Mouse (Mus musculus): ENCODE data around the gene Ppargc1a. TPM values are rescaled to one million over a fixed set of nuclear protein-coding genes. Genes with fewer than 3 reads are reported as not detected.

Ppargc1a gene
- polyA plus RNA-seq, 1 experiment from 2014 or later: 15.0 TPM

- Histone ChIP-seq H3K27ac (ENCODE audit: low read length) (no peak overlapping the region), H3K9ac (ENCODE audit: low read depth, low read length) (no peak overlapping the region), H3K4me2 (ENCODE audit: low read length) (no peak overlapping the region), H3K9me3 (replicated peaks; ENCODE audit: control insufficient read depth, low read length, poor library complexity, severe bottlenecking) (no peaks in the 10 kb centered on the region), H3K36me3 (ENCODE audit: control insufficient read depth, insufficient read depth, low read length) (no peaks in the 10 kb centered on the region), H3K4me3 (ENCODE audit: low read depth, low read length) (no peak overlapping the region), H3K27me3 (ENCODE audit: control insufficient read depth, insufficient read depth, low read depth, low read length) (no peaks in the 10 kb centered on the region), H3K4me1 (ENCODE audit: control insufficient read depth, insufficient read depth, low read length) (0 out of 2 replicates have a peak, but pooled peaks cover 2% of the 10 kb centered on the region)
- ATAC-seq: no peak
- 86% methylated on average over 1 of the region's 1 CpGs for WGBS
Measured at GRCm38 (mm10) chr5:51531286-51531685, 36.2 kb downstream of the Ppargc1a start.

GRCm38 (mm10) chr5:51529444-51529843 is 38.1 kb downstream of the Ppargc1a start:
- WGBS: 59% methylated on average over 2 of the region's 2 CpGs
- no peak for ATAC-seq
- Histone ChIP-seq H3K36me3 (ENCODE audit: control insufficient read depth, insufficient read depth, low read length) (no peaks in the 10 kb centered on the region), H3K9ac (ENCODE audit: low read depth, low read length) (no peak overlapping the region), H3K9me3 (replicated peaks; ENCODE audit: control insufficient read depth, low read length, poor library complexity, severe bottlenecking) (no peaks in the 10 kb centered on the region), H3K27ac (ENCODE audit: low read length) (no peak overlapping the region), H3K4me2 (ENCODE audit: low read length) (no peak overlapping the region), H3K4me1 (ENCODE audit: control insufficient read depth, insufficient read depth, low read length) (0 out of 2 replicates have a peak, but pooled peaks cover 2% of the 10 kb centered on the region), H3K27me3 (ENCODE audit: control insufficient read depth, insufficient read depth, low read depth, low read length) (no peaks in the 10 kb centered on the region), H3K4me3 (ENCODE audit: low read depth, low read length) (no peak overlapping the region)

- Histone ChIP-seq H3K4me1 (ENCODE audit: control insufficient read depth, insufficient read depth, low read length) (0 out of 2 replicates have a peak, but pooled peaks cover 2% of the 10 kb centered on the region), H3K27me3 (ENCODE audit: control insufficient read depth, insufficient read depth, low read depth, low read length) (no peaks in the 10 kb centered on the region), H3K4me2 (ENCODE audit: low read length) (no peak overlapping the region), H3K36me3 (ENCODE audit: control insufficient read depth, insufficient read depth, low read length) (no peaks in the 10 kb centered on the region), H3K4me3 (ENCODE audit: low read depth, low read length) (no peak overlapping the region), H3K9me3 (replicated peaks; ENCODE audit: control insufficient read depth, low read length, poor library complexity, severe bottlenecking) (no peaks in the 10 kb centered on the region), H3K27ac (ENCODE audit: low read length) (no peak overlapping the region), H3K9ac (ENCODE audit: low read depth, low read length) (no peak overlapping the region)
- ATAC-seq: no peak
Measured at GRCm38 (mm10) chr5:51528165-51528498, 39.4 kb downstream of the Ppargc1a start.

- Histone ChIP-seq H3K27me3 (ENCODE audit: control insufficient read depth, insufficient read depth, low read depth, low read length) (no peaks in the 10 kb centered on the region), H3K36me3 (ENCODE audit: control insufficient read depth, insufficient read depth, low read length) (no peaks in the 10 kb centered on the region), H3K27ac (ENCODE audit: low read length) (no peak overlapping the region), H3K4me3 (ENCODE audit: low read depth, low read length) (no peak overlapping the region), H3K4me2 (ENCODE audit: low read length) (no peak overlapping the region), H3K9me3 (replicated peaks; ENCODE audit: control insufficient read depth, low read length, poor library complexity, severe bottlenecking) (no peaks in the 10 kb centered on the region), H3K4me1 (ENCODE audit: control insufficient read depth, insufficient read depth, low read length) (0 out of 2 replicates have a peak, but pooled peaks cover 2% of the 10 kb centered on the region), H3K9ac (ENCODE audit: low read depth, low read length) (no peak overlapping the region)
- WGBS: 84% methylated on average over 5 of the region's 5 CpGs
- ATAC-seq: no peak
Measured at GRCm38 (mm10) chr5:51527498-51528164, 39.9 kb downstream of the Ppargc1a start.

GRCm38 (mm10) chr5:51525858-51526257 is 41.7 kb downstream of the Ppargc1a start:
- ATAC-seq: no peak
- no peaks in the 10 kb centered on the region for H3K27me3 ChIP-seq (ENCODE audit: control insufficient read depth, insufficient read depth, low read depth, low read length)
- no peaks in the 10 kb centered on the region for H3K36me3 ChIP-seq (ENCODE audit: control insufficient read depth, insufficient read depth, low read length)
- no peak overlapping the region for H3K4me3 ChIP-seq (ENCODE audit: low read depth, low read length)
- H3K9ac ChIP-seq (ENCODE audit: low read depth, low read length): no peak overlapping the region
- H3K9me3 ChIP-seq (replicated peaks; ENCODE audit: control insufficient read depth, low read length, poor library complexity, severe bottlenecking): no peaks in the 10 kb centered on the region
- WGBS: 86% methylated on average over 2 of the region's 2 CpGs
- 0 out of 2 replicates have a peak, but pooled peaks cover 2% of the 10 kb centered on the region for H3K4me1 ChIP-seq (ENCODE audit: control insufficient read depth, insufficient read depth, low read length)
- no peak overlapping the region for H3K27ac ChIP-seq (ENCODE audit: low read length)
- no peak overlapping the region for H3K4me2 ChIP-seq (ENCODE audit: low read length)

GRCm38 (mm10) chr5:51520807-51521206 is 46.7 kb downstream of the Ppargc1a start:
- H3K36me3 ChIP-seq (ENCODE audit: control insufficient read depth, insufficient read depth, low read length): no peaks in the 10 kb centered on the region
- no peak overlapping the region for H3K27ac ChIP-seq (ENCODE audit: low read length)
- H3K4me1 ChIP-seq (ENCODE audit: control insufficient read depth, insufficient read depth, low read length): no peaks in the 10 kb centered on the region
- H3K9ac ChIP-seq (ENCODE audit: low read depth, low read length): no peak overlapping the region
- no peaks in the 10 kb centered on the region for H3K9me3 ChIP-seq (replicated peaks; ENCODE audit: control insufficient read depth, low read length, poor library complexity, severe bottlenecking)
- no peak overlapping the region for H3K4me3 ChIP-seq (ENCODE audit: low read depth, low read length)
- no peak overlapping the region for H3K4me2 ChIP-seq (ENCODE audit: low read length)
- no peak for ATAC-seq
- 88% methylated on average over 3 of the region's 3 CpGs for WGBS
- no peaks in the 10 kb centered on the region for H3K27me3 ChIP-seq (ENCODE audit: control insufficient read depth, insufficient read depth, low read depth, low read length)

GRCm38 (mm10) chr5:51517440-51518187 is 49.9 kb downstream of the Ppargc1a start:
- ATAC-seq: no peak
- no peaks in the 10 kb centered on the region for H3K9me3 ChIP-seq (replicated peaks; ENCODE audit: control insufficient read depth, low read length, poor library complexity, severe bottlenecking)
- H3K9ac ChIP-seq (ENCODE audit: low read depth, low read length): no peak overlapping the region
- H3K36me3 ChIP-seq (ENCODE audit: control insufficient read depth, insufficient read depth, low read length): no peaks in the 10 kb centered on the region
- no peak overlapping the region for H3K4me3 ChIP-seq (ENCODE audit: low read depth, low read length)
- WGBS: 90% methylated on average over 6 of the region's 6 CpGs
- no peaks in the 10 kb centered on the region for H3K27me3 ChIP-seq (ENCODE audit: control insufficient read depth, insufficient read depth, low read depth, low read length)
- no peaks in the 10 kb centered on the region for H3K4me1 ChIP-seq (ENCODE audit: control insufficient read depth, insufficient read depth, low read length)
- H3K27ac ChIP-seq (ENCODE audit: low read length): no peak overlapping the region
- H3K4me2 ChIP-seq (ENCODE audit: low read length): no peak overlapping the region

- H3K9ac ChIP-seq (ENCODE audit: low read depth, low read length): no peak overlapping the region
- no peak overlapping the region for H3K4me2 ChIP-seq (ENCODE audit: low read length)
- ATAC-seq: no peak
- no peaks in the 10 kb centered on the region for H3K9me3 ChIP-seq (replicated peaks; ENCODE audit: control insufficient read depth, low read length, poor library complexity, severe bottlenecking)
- no peak overlapping the region for H3K27ac ChIP-seq (ENCODE audit: low read length)
- H3K4me3 ChIP-seq (ENCODE audit: low read depth, low read length): no peak overlapping the region
- H3K27me3 ChIP-seq (ENCODE audit: control insufficient read depth, insufficient read depth, low read depth, low read length): no peaks in the 10 kb centered on the region
- no peaks in the 10 kb centered on the region for H3K4me1 ChIP-seq (ENCODE audit: control insufficient read depth, insufficient read depth, low read length)
- WGBS: 90% methylated on average over 2 of the region's 2 CpGs
- H3K36me3 ChIP-seq (ENCODE audit: control insufficient read depth, insufficient read depth, low read length): no peaks in the 10 kb centered on the region
Measured at GRCm38 (mm10) chr5:51504654-51505053, 62.9 kb downstream of the Ppargc1a start.

GRCm38 (mm10) chr5:51497910-51498517 is 69.5 kb downstream of the Ppargc1a start:
- Histone ChIP-seq H3K4me2 (ENCODE audit: low read length) (no peak overlapping the region), H3K27ac (ENCODE audit: low read length) (no peak overlapping the region), H3K36me3 (ENCODE audit: control insufficient read depth, insufficient read depth, low read length) (no peaks in the 10 kb centered on the region), H3K4me3 (ENCODE audit: low read depth, low read length) (no peak overlapping the region), H3K4me1 (ENCODE audit: control insufficient read depth, insufficient read depth, low read length) (no peaks in the 10 kb centered on the region), H3K27me3 (ENCODE audit: control insufficient read depth, insufficient read depth, low read depth, low read length) (no peaks in the 10 kb centered on the region), H3K9me3 (replicated peaks; ENCODE audit: control insufficient read depth, low read length, poor library complexity, severe bottlenecking) (no peaks in the 10 kb centered on the region), H3K9ac (ENCODE audit: low read depth, low read length) (no peak overlapping the region)
- no peak for ATAC-seq
- WGBS: 74% methylated on average over 9 of the region's 9 CpGs
